Mouse (Mus musculus) midbrain, postnatal 0 days (tissue): ENCODE data around the gene Hbb-bh2. TPM values are rescaled to one million over a fixed set of nuclear protein-coding genes. Genes with fewer than 3 reads are reported as not detected.

ENCODE experiments used
- ATAC-seq: fragments of 200-750 bp; cut with Nextera tagmentation; 2 replicates; pipeline ENCODE4 v1.8.0; 2017; ENCODE audit warnings: moderate number of reproducible peaks, mild to moderate bottlenecking, moderate TSS enrichment, moderate library complexity; ENCODE audit not compliant: low FRiP score
- DNase-seq: peaks from one replicate; pipeline ENCODE4 v3.0.0-alpha.2; 2015; ENCODE audit warnings: low spot score
- H3K27ac ChIP-seq: fragments of 300-500 bp; sonication (generic); 2 replicates; pipeline ENCODE4 v1.5.1; 2014; ENCODE audit warnings: low read depth, mild to moderate bottlenecking, low read length, mixed read lengths
- H3K27me3 ChIP-seq: fragments of 300-500 bp; sonication (generic); 2 replicates; pipeline ENCODE4 v1.6.1; 2014; ENCODE audit warnings: low read length, control low read depth, mixed read lengths; ENCODE audit not compliant: insufficient read depth
- H3K36me3 ChIP-seq: fragments of 300-500 bp; sonication (generic); 2 replicates; pipeline ENCODE4 v1.6.1; 2014; ENCODE audit warnings: low read length, control low read depth, mixed read lengths; ENCODE audit not compliant: insufficient read depth
- H3K4me1 ChIP-seq: fragments of 300-500 bp; sonication (generic); 2 replicates; pipeline ENCODE4 v1.6.1; 2014; ENCODE audit warnings: mild to moderate bottlenecking, control low read depth, antibody characterized with exemption, low read length, mixed read lengths; ENCODE audit not compliant: insufficient read depth
- H3K4me2 ChIP-seq: fragments of 300-500 bp; sonication (generic); 2 replicates; pipeline ENCODE4 v1.6.1; 2014; ENCODE audit warnings: low read depth, mild to moderate bottlenecking, low read length, mixed read lengths; ENCODE audit not compliant: poor library complexity, severe bottlenecking
- H3K4me3 ChIP-seq: fragments of 300-500 bp; sonication (generic); 2 replicates; pipeline ENCODE4 v1.5.1; 2014; ENCODE audit warnings: low read depth, mild to moderate bottlenecking, low read length, moderate library complexity
- H3K9ac ChIP-seq: fragments of 300-500 bp; sonication (generic); replicated peaks from 2 replicates; pipeline ENCODE4 v1.6.1; 2014; ENCODE audit warnings: mild to moderate bottlenecking, low read length, moderate library complexity, mixed read lengths; ENCODE audit not compliant: poor library complexity, severe bottlenecking
- H3K9me3 ChIP-seq: fragments of 300-500 bp; sonication (generic); 2 replicates; pipeline ENCODE4 v1.6.1; 2016; ENCODE audit warnings: low read length, control low read depth
- CTCF ChIP-seq: IDR thresholded peaks from 2 replicates; pipeline ENCODE4 v1.5.1; 2016; ENCODE audit warnings: antibody characterized with exemption, mild to moderate bottlenecking
- WGBS: fragments of 180-500 bp; shearing (Covaris S2); extraction: QIAGEN DNeasy Blood & Tissue Kit; methylation state at CpG from one replicate; pipeline ENCODE4 v1.1.7; 2014; 5-methylcytosine and 5-hydroxymethylcytosine counted together
- polyA plus RNA-seq: library from polyadenylated mRNA; unstranded; fragments of >200 nt; fragmentation: Nextera tagmentation; extraction: Ambion mirVana; gene quantifications from 2 replicates; pipeline ENCODE4 v1.2.1, GENCODE M21; 2015
- total RNA-seq: library from RNA; depleted of rRNA; stranded (reverse); fragments of >200 nt; gene quantifications from 2 replicates; pipeline ENCODE4 v1.2.3, GENCODE M21; 2014; rRNA removed

Gene Hbb-bh2
- total and polyA plus RNA-seq, 2 experiments from 2014 or later = not detected

DNA sequence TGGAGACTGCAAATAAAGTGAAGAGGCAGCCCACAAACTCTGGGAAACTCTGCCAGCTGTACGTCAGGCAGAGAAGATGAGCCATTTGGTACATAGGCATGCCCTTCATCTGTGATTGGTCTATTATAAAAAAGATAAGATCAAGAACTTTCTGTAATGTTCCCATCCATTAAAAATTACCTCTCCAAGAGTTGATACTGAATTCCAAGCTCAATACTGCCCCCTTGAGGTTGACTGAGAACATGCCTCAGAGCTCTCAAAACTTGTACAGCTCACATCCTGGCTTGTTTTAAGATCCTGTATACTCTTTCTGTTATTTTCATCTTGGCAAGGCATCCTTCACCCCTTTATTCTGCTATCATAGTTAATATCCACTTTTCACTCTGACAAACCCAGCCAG lies 33.5 kb downstream of the Hbb-bh2 start:
- Histone ChIP-seq H3K27me3 (no peaks in the 10 kb centered on the region), H3K36me3 (no peaks in the 10 kb centered on the region), H3K27ac (no peak overlapping the region), H3K9me3 (no peaks in the 10 kb centered on the region), H3K4me1 (no peaks in the 10 kb centered on the region), H3K4me3 (no peak overlapping the region), H3K9ac (no peak overlapping the region), H3K4me2 (no peak overlapping the region)
- peak; percentile 64 for DNase-seq
- peak; percentile 70 for TF ChIP-seq CTCF
- 63% methylated on average over 1 of the region's 1 CpGs for WGBS
- no peak for ATAC-seq

DNA sequence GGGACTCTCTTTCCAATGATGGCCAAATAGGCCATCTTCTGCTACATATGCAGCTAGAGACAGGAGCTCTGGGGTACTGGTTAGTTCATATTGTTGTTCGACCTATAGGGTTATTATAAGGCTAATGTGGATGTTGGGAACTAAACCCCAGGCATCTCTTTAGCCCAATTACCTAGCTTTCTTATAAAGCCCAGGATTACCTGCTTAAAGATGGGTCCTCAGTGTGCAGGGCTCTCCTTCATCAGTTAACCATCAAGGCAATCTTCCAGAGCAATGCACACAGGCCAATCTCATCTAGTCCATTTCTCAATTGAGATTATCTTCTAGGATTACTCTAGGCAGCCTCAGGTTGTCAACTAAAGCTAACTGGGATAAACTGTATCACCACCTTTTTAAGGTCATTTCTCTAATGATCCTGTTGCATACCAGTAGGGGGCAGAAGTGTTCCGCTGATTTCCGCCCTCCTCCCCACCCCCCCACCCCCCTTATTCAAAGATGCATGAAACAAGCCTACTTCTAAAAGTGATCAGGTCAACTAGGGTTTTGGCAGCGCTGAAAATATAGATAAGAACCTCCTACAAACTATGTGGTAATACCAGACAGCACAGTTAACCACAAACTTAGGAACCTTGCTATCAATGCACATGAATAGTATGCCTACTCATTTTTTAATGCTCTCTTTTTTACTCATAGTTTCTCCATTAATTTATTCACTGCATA lies 47.5 kb downstream of the Hbb-bh2 start:
- no peak overlapping the region for H3K27ac ChIP-seq
- ATAC-seq (no peak), DNase-seq (no peak)
- WGBS = 20% methylated on average over 4 of the region's 4 CpGs
- no peak overlapping the region for H3K4me3 ChIP-seq
- no peaks in the 10 kb centered on the region for H3K9me3 ChIP-seq
- no peak for TF ChIP-seq CTCF
- no peak overlapping the region for H3K4me2 ChIP-seq
- no peaks in the 10 kb centered on the region for H3K36me3 ChIP-seq
- no peaks in the 10 kb centered on the region for H3K4me1 ChIP-seq
- no peak overlapping the region for H3K9ac ChIP-seq
- no peaks in the 10 kb centered on the region for H3K27me3 ChIP-seq

DNA sequence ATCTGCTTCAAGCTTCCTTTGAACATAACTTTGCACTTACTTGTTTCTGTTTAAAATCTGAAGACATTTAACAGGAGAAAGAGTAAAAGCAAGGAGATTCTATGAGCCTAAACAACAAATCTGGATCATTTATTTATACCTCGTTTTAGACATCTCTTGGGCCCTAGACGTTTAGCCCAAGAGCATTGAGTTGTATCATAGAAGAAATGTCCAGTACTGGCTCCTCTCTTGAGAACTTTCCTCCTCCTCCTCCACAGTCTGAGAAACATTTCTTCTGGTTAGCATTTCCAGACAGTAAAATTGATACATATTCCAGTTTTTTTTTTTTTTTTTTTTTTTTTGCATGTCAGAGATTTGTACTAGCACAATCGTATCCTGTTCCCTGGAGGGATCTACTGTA lies 48.6 kb downstream of the Hbb-bh2 start, which contains the start of gene Olfr67:
Gene Olfr67, minus strand, starts transcription at position 101 of the 400 bp plus-strand sequence.
- Histone ChIP-seq H3K9me3 (no peaks in the 10 kb centered on the region), H3K9ac (no peak within 1 kb of the TSS), H3K36me3 (no peaks in the 10 kb centered on the region), H3K4me2 (no peak within 1 kb of the TSS), H3K4me1 (no peaks in the 10 kb centered on the region), H3K27me3 (no peaks in the 10 kb centered on the region), H3K4me3 (no peak within 1 kb of the TSS), H3K27ac (no peak within 1 kb of the TSS)
- ATAC-seq (no peak), DNase-seq (no peak)
- TF ChIP-seq CTCF = no peak
- 83% methylated on average over 3 of the region's 3 CpGs for WGBS

Other genes with a start within 250 kb of the Hbb-bh2 start
Only the 30 nearest of the 32 such genes appear.
- gene Olfr620, start 228.0 kb downstream of the Hbb-bh2 start, total RNA-seq = not detected in 2 replicates
- gene Olfr620, start 228.0 kb downstream of the Hbb-bh2 start, polyA plus RNA-seq = not detected in 2 replicates
- gene Olfr622, start 197.8 kb downstream of the Hbb-bh2 start, total RNA-seq = not detected in 2 replicates
- not detected in 2 replicates for gene Olfr622, start 197.8 kb downstream of the Hbb-bh2 start, polyA plus RNA-seq
- gene Olfr623, start 176.8 kb downstream of the Hbb-bh2 start, total RNA-seq = not detected in 2 replicates
- gene Olfr623, start 176.8 kb downstream of the Hbb-bh2 start, polyA plus RNA-seq = not detected in 2 replicates
- gene Olfr624, start 169.3 kb downstream of the Hbb-bh2 start, total RNA-seq = not detected in 2 replicates
- not detected in 2 replicates for gene Olfr624, start 169.3 kb downstream of the Hbb-bh2 start, polyA plus RNA-seq
- not detected in 2 replicates for gene Olfr625-ps1, start 157.8 kb downstream of the Hbb-bh2 start, total RNA-seq
- not detected in 2 replicates for gene Olfr625-ps1, start 157.8 kb downstream of the Hbb-bh2 start, polyA plus RNA-seq
- gene Olfr243, start 125.8 kb downstream of the Hbb-bh2 start, total RNA-seq = not detected in 2 replicates
- gene Olfr243, start 125.8 kb downstream of the Hbb-bh2 start, polyA plus RNA-seq = not detected in 2 replicates
- gene Olfr628, start 110.1 kb downstream of the Hbb-bh2 start, total RNA-seq = not detected in 2 replicates
- not detected in 2 replicates for gene Olfr628, start 110.1 kb downstream of the Hbb-bh2 start, polyA plus RNA-seq
- not detected in 2 replicates for gene Olfr629, start 95.6 kb downstream of the Hbb-bh2 start, total RNA-seq
- gene Olfr629, start 95.6 kb downstream of the Hbb-bh2 start, polyA plus RNA-seq = not detected in 2 replicates
- not detected in 2 replicates for gene Olfr630, start 83.2 kb downstream of the Hbb-bh2 start, total RNA-seq
- gene Olfr630, start 83.2 kb downstream of the Hbb-bh2 start, polyA plus RNA-seq = not detected in 2 replicates
- gene Olfr69, start 68.9 kb downstream of the Hbb-bh2 start, total RNA-seq = not detected in 2 replicates
- not detected in 2 replicates for gene Olfr69, start 68.9 kb downstream of the Hbb-bh2 start, polyA plus RNA-seq
- gene Olfr68, start 60.8 kb downstream of the Hbb-bh2 start, total RNA-seq = not detected in 2 replicates
- gene Olfr68, start 60.8 kb downstream of the Hbb-bh2 start, polyA plus RNA-seq = not detected in 2 replicates
- gene Olfr67, start 48.7 kb downstream of the Hbb-bh2 start, total RNA-seq = not detected in 2 replicates
- gene Olfr67, start 48.7 kb downstream of the Hbb-bh2 start, polyA plus RNA-seq = not detected in 2 replicates
- gene Hbb-bt, start 26.5 kb downstream of the Hbb-bh2 start, total RNA-seq = 140 and 223 TPM in 2 replicates
- gene Hbb-bt, start 26.5 kb downstream of the Hbb-bh2 start, polyA plus RNA-seq = 153 and 165 TPM in 2 replicates
- gene Hbb-bs, start 12.4 kb downstream of the Hbb-bh2 start, total RNA-seq = 1,016 and 1,022 TPM in 2 replicates
- gene Hbb-bs, start 12.4 kb downstream of the Hbb-bh2 start, polyA plus RNA-seq = 709 and 771 TPM in 2 replicates
- not detected in 2 replicates for gene Hbb-bh1, start 2.6 kb upstream of the Hbb-bh2 start, total RNA-seq
- not detected in 2 replicates for gene Hbb-bh1, start 2.6 kb upstream of the Hbb-bh2 start, polyA plus RNA-seq
- 1.0 TPM in 1 of 2 replicates, not detected in the other for gene Hbb-y, start 12.7 kb upstream of the Hbb-bh2 start, total RNA-seq
- gene Hbb-y, start 12.7 kb upstream of the Hbb-bh2 start, polyA plus RNA-seq = 1.1 TPM in 1 of 2 replicates, not detected in the other
- gene Olfr66, start 45.7 kb upstream of the Hbb-bh2 start, total RNA-seq = not detected in 2 replicates
- gene Olfr66, start 45.7 kb upstream of the Hbb-bh2 start, polyA plus RNA-seq = not detected in 2 replicates
- 0.05 TPM in 1 of 2 replicates, not detected in the other for gene Olfr64, start 54.0 kb upstream of the Hbb-bh2 start, total RNA-seq
- not detected in 2 replicates for gene Olfr64, start 54.0 kb upstream of the Hbb-bh2 start, polyA plus RNA-seq
- gene Olfr65, start 63.0 kb upstream of the Hbb-bh2 start, total RNA-seq = not detected in 2 replicates
- gene Olfr65, start 63.0 kb upstream of the Hbb-bh2 start, polyA plus RNA-seq = not detected in 2 replicates
- gene Olfr631, start 88.3 kb upstream of the Hbb-bh2 start, total RNA-seq = not detected in 2 replicates
- gene Olfr631, start 88.3 kb upstream of the Hbb-bh2 start, polyA plus RNA-seq = not detected in 2 replicates
- not detected in 2 replicates for gene Olfr632, start 93.8 kb upstream of the Hbb-bh2 start, total RNA-seq
- not detected in 2 replicates for gene Olfr632, start 93.8 kb upstream of the Hbb-bh2 start, polyA plus RNA-seq
- gene Olfr633, start 103.9 kb upstream of the Hbb-bh2 start, total RNA-seq = not detected in 2 replicates
- not detected in 2 replicates for gene Olfr633, start 103.9 kb upstream of the Hbb-bh2 start, polyA plus RNA-seq
- gene Olfr635, start 130.6 kb upstream of the Hbb-bh2 start, total RNA-seq = not detected in 2 replicates
- 0.01 TPM in 1 of 2 replicates, not detected in the other for gene Olfr635, start 130.6 kb upstream of the Hbb-bh2 start, polyA plus RNA-seq
- not detected in 2 replicates for gene Olfr638, start 158.2 kb upstream of the Hbb-bh2 start, total RNA-seq
- gene Olfr638, start 158.2 kb upstream of the Hbb-bh2 start, polyA plus RNA-seq = not detected in 2 replicates
- 0.14 TPM in 1 of 2 replicates, not detected in the other for gene Olfr639, start 176.8 kb upstream of the Hbb-bh2 start, total RNA-seq
- not detected in 2 replicates for gene Olfr639, start 176.8 kb upstream of the Hbb-bh2 start, polyA plus RNA-seq
- 0.11 TPM in 1 of 2 replicates, not detected in the other for gene Olfr640, start 185.1 kb upstream of the Hbb-bh2 start, total RNA-seq
- 0.06 TPM in 1 of 2 replicates, not detected in the other for gene Olfr640, start 185.1 kb upstream of the Hbb-bh2 start, polyA plus RNA-seq
- gene Olfr641, start 194.9 kb upstream of the Hbb-bh2 start, total RNA-seq = not detected in 2 replicates
- not detected in 2 replicates for gene Olfr641, start 194.9 kb upstream of the Hbb-bh2 start, polyA plus RNA-seq
- gene Olfr642, start 212.1 kb upstream of the Hbb-bh2 start, total RNA-seq = not detected in 2 replicates
- not detected in 2 replicates for gene Olfr642, start 212.1 kb upstream of the Hbb-bh2 start, polyA plus RNA-seq
- not detected in 2 replicates for gene 4930516K23Rik, start 220.9 kb upstream of the Hbb-bh2 start, total RNA-seq
- not detected in 2 replicates for gene 4930516K23Rik, start 220.9 kb upstream of the Hbb-bh2 start, polyA plus RNA-seq
- not detected in 2 replicates for gene Olfr644, start 231.3 kb upstream of the Hbb-bh2 start, total RNA-seq
- gene Olfr644, start 231.3 kb upstream of the Hbb-bh2 start, polyA plus RNA-seq = not detected in 2 replicates